Mouse (Mus musculus): ENCODE data around the gene Cutal.
A peak's percentile ranks its signal among the peaks of the same experiment; 100 is the strongest.

The Cutal gene

DNA sequence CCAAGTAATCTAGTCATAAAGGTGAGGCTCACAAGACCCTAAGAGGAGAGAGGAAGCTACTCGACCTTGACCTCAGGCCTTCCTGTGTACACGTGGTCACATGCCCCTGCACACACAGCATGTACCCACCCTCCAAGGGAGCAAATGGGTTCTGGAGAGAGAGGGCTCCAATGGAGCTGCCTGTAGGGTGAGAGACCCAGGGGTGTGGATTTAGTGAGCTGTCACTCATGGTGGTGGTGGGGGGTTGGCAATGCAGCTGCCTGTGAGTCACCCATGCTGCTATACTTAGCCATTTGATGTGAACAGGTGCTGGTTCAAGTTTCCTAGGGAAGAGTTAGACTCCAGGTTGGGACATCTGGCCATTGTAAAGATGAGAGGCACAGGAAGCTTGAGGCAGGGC, 45.9 kb downstream of the Cutal start:
- DNase-seq (ENCODE audit: low read depth) = no peak

DNA sequence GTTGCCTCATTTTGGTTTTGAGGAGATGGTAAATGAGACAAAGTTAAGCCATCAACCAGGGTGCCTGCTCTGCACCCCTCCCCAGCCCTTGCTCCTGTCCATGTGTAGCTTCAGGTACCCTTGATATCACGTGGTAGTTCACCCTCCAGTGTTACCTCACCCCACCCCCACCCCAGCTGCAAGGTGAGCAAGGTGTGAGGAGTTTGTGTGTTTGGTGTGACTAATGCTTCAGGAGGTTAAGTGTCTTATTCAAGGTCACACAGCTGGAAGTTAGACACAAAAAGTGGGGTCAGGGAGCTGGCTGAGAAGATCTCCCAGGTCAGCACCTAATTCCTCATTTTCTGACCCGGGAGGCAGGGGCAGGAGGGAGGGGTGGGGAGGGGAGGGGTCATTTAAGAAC, 48.5 kb downstream of the Cutal start:
- no peak for DNase-seq (ENCODE audit: low read depth)

DNA sequence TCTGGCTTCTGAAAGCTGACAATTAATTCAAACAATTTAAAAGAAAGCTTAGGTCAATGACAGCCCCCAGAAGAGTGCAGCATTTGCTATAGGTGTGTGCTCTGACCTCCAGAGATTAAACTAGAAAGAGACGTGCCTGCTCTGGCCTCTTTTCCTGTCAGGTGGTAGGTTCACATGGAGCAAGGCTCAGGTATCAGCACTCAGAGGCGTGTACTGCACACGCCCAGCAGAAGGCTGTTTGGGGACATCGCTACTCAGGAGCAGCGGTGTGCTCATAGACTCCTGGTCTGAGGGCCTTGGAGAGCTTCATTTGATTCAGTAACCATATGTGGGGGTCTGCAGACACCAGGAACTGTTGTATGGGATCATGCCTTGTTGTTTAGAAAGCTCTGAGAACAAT, 53.1 kb downstream of the Cutal start:
- DNase-seq (ENCODE audit: low read depth) = no peak

DNA sequence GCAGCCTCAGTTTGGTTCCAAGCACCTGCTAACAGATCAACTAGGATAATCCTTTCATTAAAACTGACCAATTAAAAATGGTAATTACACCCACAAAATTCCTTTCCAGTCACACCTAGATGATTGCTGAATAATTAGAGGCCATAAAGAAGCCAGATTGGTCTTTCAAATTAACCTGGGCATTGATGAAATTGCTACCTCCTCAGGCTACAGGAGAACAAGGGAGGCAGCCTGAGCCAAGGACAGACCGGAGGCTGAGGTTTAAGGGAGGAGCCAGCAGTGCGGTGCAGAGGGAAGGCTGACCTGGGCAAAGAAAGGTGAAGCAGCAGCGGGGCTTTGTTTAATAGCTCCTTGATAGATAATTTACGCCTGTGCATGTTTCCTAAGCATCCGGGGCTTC, 63.3 kb downstream of the Cutal start:
- peak; percentile 46 for DNase-seq (ENCODE audit: low read depth)

DNA sequence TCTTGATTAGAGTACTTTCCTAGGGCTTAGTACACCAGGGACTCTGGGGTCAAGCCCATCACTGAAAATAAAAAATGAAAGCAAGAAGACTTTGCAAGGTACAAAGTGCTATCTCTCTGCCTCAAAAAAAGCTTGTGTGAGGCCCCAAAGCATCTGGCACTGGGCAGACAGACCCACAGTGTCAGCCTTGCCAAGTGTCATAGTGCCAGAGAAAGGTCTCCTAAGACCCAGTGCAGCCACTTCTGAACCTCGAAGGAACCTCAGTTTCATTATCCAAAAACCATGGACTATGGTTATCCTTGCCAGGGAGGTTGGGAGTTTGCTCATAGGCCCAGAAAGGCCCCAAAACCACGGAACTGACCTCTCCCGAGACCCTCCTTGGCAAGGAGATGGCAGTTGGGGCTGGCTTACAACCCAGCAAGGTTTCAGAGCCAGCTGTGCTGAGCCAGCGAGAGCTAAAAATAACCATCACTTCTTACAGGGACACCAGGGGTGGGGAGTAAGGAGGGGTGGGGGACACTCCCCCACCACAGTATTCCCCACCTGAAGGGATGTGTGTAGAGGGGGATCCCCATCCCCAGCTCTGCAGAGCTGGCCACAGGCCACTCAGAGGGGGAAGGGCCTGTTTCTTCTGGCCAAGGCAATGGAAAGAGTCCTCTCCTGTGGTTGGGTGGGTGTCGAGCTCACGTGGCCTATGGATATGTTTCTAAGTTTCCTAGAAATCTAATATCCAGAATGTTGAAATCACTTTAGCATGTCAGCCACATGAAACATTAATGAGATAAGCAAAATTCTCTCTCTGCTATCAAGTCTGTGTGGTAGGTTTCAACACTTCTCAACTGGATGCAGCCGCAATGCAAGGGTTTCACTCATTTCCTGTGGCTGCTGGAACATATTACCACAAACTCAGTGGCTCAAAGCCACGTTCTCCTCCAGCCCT, 64.3 kb downstream of the Cutal start:
- peak; percentile 75 for DNase-seq (ENCODE audit: low read depth)

DNA sequence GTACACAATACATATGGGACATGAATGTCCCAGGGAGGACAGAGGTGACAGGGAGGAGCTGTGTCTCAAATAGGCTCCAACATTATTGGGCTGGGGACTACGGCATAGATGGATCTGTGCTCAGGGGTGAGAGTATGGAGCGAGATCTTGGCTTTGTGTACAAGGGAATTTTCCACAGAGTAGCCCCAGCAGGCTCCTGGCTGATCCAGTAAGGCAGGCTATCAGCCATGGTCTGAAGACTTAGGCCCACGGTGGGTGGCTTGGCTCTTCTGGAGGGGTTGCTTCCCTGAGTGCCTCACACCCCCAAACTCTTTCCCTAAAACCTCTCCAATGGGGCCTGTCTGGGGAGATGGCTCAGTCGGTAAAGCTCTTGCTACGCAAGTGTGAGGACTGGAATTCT, 66.0 kb downstream of the Cutal start:
- DNase-seq (ENCODE audit: low read depth) = no peak

DNA sequence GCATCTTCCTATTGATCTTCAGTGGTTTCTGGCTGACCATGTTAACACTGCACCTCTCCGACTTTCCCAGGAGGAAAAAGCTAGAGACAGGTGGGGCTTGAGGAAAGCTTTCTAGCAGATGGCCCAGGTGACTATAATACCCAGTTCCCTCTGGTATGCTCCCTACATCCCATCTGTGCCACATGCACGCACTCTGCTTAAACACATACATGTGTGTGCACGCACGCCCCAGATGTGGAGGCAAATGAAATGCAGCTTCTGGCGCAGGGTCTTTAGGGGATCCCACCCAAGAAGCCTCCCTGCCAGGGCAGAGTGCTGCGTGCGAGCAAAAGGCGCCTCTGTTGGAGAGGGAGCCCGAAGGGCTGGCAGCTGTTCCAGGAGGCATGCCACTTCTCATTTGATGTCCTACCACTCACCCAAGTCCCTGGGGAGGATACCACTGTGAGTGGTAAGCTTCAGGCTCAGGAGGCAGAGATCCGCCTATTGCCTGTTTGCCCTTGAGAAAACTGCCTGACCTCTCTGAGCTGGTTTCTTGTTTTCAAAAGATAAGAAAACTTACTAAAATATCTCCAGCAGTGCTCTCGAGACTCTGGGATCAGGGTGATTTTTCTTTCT, 67.0 kb downstream of the Cutal start:
- DNase-seq (ENCODE audit: low read depth) = peak; percentile 7
